Mouse (Mus musculus) kidney, adult 8-10 months (tissue): ENCODE results near the gene Tspan4.

Experiments used
- DNase-seq, 2 experiments: peaks; one replicate each; pipeline ENCODE4 v3.0.0; 2022

Tspan4 gene

DNA sequence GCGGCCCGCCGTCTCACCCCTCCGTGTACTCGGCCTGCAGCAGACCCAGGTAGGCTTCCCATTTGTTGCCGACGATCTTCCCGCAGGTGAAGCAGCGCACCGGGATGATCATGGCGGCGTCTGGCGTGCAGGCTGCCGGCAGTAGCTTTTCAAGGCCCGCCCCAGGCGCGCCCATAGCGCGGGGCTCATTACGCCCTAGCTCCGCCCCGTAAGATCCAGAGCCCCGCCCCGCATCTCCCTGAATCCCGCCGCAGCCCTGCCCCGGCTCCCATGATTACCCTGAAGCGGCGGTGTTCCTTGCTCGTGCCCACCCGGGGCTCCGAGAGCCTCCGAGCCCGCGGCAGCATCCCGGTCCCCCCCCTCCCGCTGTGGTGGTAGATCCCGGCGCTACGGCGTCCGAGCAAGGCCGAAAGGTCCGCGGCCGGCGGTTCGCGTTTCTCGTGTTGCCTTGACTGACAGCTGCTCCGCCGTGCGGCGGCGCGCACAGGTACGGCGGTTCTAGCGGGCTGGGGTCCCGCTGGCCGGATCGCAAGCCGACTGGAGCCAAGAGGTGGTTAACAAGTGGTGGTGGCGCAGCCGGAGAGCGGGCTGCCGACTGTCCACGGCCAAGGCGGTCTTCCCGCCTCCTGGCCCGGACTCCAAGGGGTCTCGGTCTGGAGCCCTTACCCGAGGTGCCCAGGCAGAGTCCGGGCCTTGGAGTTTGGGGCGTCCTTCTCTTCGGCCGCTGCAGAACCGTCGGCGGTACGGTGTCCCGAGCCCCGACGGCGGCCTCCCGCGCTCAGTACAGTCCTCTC is at the start of gene Tspan4, which contains the start of gene Polr2l:
TSS of gene Tspan4 (plus strand) at position 230 of the 794 bp plus-strand sequence.
TSS of gene Polr2l (minus strand) at position 122 of the 794 bp plus-strand sequence.
- peak; percentile 80 to 87 for DNase-seq

DNA sequence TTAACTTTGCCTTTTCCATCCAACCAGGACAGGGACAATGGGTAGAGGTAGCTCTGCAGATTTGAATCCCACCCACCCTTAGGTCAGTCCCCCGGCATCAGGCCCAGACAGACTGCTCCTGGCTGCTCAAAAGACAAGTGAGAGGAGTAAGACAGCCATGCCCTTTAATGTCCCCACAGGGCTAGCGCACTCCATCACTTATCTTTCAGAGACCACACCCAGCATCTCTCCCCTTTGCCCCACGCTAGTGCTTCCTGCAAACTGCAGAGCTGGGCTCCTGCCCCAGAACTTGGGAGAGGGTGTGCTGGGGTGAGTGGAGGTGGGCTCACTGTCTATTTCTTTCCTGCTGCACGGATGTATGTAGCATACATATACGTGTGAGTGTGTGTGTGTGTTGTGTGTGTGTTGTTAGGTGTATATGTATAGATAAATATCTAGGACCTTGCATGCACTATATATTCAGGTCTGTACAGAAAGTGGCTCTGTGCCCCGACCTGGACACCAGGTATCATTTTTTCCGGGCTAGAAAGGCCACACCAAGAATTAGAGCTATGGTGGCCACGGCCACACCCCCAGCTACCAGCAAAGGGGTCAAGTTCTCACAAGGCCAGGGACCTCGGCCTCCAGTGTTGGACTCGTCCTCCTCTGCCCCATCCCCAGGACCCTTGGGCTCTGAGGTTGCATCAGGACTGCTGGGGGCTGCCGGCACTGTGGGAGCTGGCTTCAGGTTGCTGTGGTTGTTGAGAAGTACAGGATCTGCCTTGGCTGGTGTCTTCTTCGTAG is 47.9 kb upstream of the Tspan4 start:
- no peak for DNase-seq

DNA sequence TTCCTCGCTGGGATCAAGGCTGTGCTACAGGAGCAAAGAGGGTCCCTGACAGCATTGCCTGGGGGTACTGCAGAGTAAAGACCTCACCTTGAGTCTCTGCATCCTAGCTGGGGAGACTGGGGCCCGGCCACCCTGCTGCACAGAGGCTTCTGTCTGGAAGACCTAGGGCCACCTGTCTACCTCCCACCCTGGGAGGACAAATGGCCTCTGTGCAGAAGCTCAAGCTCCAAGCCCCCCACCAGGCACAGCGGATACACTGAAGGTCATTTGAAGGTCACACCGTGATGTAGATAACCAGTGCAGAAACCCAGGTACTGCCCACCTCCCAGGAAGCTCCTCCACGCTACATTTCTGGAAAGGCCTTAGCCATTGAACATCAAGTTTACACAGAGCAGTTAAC is 46.3 kb upstream of the Tspan4 start:
- no peak for DNase-seq

DNA sequence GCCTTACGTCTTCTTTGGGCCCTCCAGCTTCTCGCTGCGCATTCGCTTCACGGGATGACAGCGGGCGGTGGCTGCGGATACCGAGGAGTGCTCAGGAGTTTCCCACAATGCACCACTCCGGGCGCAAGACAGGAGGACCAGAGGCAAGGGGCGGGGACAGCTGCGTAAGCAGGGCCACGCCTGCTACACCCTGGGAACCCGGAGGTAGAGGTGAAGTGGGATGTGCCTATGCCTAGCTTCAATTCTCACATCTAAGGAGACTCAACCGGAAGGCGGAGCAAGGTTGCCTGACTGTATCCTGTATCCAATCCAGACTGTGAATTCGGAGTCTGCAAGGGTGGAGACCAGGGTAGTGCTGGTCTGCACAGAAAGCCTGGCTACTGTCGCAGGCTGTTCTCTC is 45.7 kb upstream of the Tspan4 start, which contains the start of gene Cend1:
TSS of gene Cend1 (minus strand) at position 182 of the 400 bp plus-strand sequence.
- no peak for DNase-seq

DNA sequence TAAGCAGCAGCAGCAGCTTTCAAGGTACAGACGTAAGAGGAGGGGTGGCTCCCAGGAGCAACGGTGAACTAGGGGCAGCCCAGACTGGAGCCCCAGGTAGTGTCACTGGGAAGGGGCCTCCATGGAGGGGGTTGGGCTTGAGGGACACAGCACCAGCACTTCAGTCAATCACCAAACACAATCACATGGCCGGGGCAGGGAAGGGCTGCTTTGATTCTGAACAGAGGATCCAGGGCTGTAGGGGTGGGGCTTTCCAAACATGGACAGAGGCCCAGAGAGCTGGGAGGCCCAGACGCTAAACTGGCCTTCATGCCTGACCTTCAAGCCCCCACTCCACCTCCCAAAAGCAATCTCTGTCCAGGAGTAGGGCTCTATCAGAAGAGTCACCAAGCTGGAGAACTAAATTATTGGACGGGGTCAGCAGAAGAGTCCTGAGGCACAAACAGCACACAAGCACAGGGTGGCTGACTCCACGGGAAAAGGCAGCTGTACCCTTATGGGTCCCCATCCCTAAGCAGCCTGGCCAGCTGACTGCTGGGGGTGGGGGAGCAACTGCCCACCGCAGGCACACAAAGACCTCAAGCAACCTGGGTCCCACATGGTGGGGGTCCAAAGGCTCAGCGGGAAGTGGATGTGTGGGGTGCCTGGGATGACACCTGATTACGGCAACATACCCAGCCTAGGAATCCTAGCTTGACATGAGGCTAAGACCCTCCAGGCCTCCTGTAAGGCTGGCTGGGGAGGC is 45.0 kb upstream of the Tspan4 start:
- DNase-seq = no peak

DNA sequence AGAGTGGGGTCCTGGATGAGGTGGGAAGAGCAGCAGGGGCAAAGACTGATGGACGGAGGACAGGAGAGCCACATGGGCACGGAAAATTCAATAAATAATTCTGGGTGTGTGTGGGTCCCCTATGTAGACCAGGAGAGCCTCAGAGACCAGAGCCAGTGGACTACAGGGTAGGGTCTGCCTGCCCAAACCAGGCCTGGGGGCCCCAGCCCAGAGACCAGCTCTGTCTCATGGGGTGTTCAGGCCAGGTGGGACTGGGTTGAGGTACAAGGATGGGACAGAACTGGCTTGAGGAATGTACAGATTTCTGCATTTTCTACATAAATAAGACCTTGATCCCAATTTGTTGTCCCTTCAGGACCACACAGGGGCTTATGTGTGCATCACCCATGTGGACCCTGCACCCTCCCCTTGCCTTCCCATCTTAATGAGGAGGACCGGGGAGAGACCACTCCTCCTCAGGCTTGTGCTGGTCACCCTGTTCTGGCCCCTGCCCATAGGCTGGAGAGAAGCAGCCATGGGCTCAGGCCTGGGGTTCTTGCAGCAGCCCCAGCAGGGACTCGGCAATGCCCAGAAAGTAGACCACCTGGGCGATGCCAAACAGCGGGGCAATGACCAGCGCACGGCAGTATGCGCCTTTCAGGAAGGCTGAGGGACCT is 44.3 kb upstream of the Tspan4 start:
- DNase-seq = no peak

DNA sequence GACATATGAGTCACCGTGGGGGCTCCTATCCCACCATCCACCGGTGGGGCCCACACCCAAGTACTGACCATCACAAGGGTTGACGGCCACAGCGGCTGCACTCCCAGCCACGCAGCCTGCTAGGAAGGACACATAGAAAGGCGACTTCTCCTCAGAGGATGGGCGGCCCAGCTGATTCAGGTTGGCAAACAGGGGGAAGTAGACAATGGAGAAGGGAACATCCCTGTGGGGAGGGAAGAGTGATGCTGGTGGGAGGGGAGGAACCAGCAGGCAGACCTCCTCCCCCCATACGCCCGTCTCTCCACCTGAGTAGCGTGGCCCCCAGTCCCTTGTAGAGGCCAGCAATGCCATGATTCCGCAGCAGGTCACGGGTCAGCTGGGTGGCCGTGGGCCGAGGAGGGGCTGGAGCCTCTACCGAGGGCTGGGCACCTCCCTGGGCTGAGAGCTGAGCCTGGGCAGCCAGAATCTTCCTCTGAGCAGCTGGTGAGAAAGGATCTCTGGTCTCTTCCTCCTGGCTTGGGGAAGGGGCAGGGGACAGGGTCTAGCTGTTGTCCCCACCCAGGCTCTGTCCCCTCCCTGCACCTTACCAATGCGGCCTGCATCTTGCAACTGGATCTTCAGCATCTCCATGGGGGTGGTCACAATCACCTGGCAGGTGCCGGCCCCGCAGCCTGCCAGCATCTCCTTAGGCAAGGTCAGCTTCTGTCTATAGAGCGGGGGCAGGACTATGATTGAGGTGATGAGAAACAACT is 43.4 kb upstream of the Tspan4 start:
- no peak for DNase-seq

DNA sequence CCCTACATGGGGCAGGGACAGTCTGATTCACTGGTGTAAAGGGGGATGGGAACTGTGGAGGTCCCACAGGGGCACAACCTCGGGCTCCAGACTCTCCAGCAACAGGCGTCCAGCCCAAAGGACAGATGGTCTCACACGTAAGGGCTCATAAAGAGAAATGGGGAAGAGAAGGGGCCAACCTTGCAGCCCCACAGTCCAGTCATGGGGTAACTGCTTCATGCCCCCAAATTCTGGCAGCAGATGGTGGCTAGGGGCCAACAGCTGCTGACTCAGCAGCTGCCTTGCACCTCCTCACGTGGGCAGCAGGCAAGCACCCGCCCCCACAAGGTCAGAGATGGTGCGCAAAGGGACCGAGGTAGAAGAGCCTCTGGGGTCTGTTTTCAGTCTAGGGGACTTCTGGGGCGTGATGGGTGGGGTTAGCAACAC is 42.8 kb upstream of the Tspan4 start:
- DNase-seq = peak in 1 of 2 experiments; percentile 53

DNA sequence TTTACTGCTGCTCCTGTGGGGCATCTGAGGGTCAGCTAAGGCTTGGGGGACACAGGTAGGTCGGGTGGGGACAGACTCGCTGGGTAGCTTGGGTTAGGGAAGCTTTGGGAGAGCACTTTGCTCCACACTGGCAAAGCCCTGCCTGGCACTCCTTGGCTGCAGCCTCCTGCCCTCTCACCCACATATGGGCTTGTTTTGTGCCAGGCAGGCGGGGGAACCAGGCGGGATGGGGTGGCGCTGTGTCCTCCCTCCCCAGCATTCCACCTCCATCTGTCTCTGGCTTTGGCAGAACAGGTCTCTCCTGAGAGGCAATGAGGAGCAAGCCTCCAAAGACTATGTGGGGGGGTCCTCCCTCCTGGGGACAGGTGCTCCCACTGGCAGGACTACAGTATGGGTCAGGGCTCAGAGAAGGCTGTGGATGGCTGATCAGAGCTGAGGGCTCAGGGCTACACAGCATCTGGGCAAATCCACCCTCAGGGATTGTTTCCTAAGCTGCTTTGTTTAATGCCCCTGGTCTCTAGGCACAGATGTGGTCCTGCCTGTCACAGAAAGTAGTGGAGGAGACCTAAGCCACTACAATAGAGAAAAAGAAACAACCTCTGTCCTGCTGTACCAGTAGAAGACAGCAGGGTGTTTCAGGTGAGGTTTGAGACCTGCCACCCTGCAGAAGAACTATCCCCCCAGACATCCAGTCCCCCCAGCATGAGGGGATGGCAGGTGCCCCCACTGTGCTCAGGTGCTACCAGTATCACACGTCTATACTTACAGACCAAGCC is 42.1 kb upstream of the Tspan4 start:
- DNase-seq = peak; percentile 72 to 77

DNA sequence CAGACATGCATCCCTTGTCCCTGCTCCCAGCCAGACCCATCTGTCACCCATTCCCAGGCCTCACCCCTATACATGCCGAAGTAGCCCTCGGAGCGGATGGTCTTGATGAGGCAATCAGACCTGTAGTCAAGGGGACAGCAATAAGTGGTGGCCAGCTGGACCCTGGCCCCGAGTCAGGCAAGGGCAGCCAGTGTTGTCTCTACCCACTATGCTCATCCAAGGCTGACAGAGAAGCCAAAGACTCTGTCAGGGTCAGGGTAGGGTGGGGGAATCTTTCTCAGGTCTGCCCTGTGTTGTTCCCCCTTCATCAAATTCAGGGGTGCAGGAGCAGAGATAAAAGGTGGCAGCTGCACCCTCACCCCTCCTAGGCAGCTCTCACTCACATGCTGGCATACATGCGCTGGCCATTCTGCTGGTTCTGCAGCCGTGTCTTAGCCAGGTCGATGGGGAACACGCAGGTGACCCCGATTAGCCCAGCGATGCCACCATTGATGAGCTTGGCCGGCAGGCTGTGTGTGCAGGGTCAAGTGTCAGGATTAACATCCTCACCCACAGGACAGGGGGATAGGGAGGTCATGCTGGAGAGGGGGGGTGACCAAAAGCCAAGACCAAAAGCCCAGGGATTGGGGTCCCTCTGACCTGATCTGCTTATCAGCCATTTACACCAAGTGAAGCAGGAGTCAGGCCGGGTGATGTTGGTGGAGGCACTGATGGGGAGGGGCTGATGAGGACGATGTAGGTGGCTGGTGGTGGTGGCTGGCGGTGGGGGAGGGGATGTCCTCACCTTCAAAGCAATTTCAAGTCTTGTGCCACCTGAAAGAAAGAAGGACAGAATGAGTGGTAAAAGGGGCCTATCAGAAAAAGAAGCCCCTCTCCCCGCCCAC is 41.3 kb upstream of the Tspan4 start:
- DNase-seq = no peak

DNA sequence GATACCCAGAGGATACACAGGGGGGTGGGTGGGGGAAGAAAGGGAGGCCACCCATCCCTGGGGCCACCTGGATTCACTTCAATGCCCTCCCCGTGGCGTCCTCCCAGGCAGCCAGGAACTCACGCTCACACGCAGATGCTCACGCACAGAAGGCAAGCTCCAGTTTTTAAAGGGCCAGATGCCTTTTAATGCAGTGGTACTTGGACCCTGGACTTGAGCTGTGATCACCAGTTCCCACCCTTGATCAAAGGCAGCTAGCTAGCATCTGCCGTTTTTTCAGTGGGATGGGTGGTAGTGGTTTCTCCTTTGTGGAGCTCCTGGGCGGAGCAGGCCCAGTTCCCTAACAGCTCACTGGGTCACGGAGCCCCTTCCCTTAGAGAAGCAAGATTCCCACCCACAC is 40.6 kb upstream of the Tspan4 start:
- DNase-seq = no peak

DNA sequence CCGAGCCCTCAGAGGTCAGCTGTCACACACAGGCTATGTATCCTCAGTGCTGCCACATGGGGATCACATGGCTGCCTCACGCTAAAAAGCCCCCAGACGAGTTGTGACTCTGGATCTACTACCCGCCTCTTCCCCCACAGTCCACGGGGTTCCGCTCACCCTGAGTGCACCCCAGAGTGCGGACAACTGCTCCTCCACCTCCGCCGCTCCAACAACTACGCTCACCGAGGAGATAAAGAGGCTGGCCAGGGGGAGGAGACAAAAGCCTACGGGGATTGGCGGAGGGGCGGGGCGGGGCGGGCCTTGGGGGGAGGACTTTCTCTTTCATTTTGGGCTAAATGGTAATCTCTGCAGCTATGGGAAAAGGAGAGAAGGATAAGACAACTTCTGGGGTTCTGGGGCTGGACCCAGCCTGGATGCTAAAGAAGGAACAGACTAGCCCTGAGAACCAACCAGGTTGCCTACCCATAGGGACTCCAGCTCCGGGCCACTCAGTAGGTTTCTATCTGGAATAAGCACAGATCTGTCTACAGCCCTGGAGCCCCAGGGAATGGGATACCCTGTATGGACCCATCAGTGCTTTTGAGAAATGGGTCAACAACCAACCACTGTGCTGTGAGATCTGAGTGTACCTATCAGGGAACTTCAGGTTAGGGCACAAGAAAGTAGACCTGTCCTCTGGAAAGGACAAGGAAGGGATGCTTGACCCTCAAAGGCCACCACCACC is 39.7 kb upstream of the Tspan4 start:
- DNase-seq = peak in 1 of 2 experiments; percentile 52

DNA sequence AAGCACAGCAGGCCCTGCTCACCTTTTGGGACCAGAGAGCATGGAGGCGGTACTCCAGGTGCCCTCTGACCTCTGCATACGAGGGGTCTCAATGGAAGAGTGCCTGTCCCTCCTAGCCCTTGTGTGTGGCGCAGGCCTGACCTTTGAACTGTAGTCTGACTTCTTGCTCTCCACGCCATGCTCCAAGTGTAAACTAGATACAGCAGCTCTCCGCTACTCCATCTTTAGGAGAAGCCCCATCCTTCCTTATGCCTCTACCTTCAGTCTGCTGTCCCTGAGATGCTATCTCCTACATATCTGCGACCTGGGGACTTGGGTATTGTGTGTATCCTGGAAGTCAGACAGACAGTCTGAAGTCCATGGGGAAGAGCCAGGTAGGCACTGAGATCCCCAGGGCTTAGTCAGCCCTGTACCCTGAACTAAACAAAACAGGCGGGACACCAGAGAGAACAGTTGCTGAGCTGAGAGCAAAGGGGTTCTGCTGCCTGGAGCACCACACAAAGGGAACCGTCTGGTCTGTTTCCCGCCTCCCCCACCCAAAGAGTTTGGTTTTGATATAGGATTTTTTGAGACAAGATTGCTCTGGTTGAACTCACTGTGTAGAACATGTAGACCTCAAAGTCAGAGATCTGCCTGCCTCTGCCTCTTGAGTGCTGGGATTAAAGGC is 39.1 kb upstream of the Tspan4 start:
- DNase-seq = no peak

DNA sequence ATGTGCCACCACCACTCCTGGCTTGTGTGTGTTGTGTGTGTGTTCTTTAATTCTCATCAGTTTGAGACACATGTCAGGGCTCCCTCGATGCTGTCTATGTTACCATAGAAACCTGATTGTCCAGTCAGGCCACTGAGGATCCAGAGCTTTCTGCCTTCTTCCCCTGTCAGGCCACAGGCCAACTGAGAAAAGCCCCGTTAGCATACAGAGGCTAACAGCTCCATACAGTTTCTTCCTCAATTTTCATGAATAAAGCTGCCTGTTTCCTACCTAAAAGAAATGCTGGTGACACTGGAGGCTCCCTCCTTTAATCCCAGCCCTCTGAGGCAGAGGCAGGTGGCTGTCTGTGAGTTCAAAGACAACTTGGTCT is 38.5 kb upstream of the Tspan4 start:
- no peak for DNase-seq

DNA sequence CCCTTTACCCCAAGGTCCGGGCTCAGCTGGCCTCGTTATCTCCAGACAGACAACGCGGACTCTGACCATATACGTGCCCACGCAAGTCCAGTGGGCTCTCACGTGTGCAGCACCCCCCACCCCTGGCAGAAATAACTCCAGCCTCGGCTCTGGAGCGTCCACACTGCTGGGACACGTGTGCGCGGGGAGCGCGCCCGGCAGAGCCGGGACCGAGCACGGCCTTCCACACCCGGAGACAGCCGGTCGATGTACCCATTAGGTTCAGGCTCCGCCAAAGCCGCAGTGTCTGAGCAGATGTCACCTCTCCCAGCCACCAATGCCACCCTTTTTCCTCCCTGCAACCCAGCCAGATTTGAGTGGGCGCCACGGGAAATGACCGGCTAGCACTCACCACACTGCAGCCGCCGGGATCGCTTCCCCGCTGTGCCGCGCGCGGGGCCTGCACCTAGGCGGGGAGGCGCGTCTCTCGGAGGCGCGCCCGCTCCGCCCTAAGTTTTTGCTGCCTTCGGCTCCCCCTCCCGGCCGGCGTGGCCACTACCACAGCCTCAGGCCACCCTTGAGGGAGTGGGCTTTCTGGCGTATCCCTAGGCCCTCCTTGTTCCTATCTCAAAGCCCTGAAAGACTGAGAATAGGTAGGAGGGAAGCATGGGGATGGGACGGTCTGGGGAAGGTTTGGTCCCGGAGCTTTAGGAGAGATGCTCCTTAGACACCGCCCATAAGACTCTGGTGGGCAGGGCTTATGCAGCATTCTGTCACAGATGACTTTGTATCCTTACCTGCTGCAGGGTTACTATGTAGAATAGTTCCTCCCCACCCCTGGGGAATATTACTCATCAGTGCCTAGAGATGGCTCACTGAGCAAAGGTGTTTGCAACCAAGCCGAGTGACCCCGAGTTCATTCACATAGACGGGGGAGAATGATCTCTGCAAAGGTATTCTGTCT is 37.6 kb upstream of the Tspan4 start, which contains the start of gene Slc25a22:
TSS of gene Slc25a22 (minus strand) at position 715 of the 943 bp plus-strand sequence.
- DNase-seq = peak in 1 of 2 experiments; percentile 79

DNA sequence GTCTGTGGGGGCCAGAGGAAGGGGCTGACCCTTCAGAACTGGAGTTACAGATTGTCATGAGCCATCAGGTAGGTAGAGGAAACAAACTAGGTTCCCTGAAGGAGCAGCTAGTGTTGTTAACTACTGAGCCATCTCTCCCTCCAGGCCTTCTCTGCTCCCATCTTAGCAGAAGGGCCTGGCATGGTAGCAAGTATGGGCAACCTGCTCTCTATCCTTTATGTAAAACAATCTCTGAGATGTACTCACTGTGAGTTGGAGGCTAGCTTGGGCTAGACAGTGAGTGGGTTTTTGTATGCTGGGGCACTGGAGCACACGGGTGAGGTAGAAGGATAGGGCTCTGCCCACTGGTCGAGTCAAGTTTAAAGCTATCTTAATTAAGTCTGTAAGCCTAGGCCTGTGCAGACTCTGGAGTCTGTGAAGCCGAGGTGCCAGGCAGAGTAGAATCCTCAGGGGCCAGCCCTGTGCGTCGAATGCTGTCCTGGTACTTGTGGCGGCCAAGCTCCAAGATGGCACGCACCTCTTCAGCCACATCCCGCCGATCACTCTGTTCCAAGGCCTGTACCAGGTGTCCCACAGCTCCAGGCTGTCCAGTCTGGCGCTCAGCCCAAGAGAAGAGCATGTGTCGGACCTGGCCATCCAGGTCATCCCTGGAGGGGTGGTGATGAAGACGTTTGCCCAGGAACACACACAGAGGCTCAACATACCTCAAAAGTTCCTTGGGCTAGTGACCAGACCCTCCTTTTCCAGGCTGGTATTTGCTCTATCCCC is 36.7 kb upstream of the Tspan4 start:
- DNase-seq = no peak
